Mouse (Mus musculus): ENCODE results near the gene Ncapd3. TPM values are rescaled to one million over a fixed set of nuclear protein-coding genes. Genes with fewer than 3 reads are reported as not detected.

Ncapd3 gene
- total RNA-seq, 2 experiments from 2014 or later = 17.2 to 18.2 TPM

GRCm38 (mm10) chr9:27030763-27031100, 757 bp downstream of the Ncapd3 start:
- no peak for DNase-seq (ENCODE audit: low spot score in 2 of 2)

GRCm38 (mm10) chr9:27043892-27044291, 13.9 kb downstream of the Ncapd3 start:
- no peak for DNase-seq (ENCODE audit: low spot score in 2 of 2)

DNA sequence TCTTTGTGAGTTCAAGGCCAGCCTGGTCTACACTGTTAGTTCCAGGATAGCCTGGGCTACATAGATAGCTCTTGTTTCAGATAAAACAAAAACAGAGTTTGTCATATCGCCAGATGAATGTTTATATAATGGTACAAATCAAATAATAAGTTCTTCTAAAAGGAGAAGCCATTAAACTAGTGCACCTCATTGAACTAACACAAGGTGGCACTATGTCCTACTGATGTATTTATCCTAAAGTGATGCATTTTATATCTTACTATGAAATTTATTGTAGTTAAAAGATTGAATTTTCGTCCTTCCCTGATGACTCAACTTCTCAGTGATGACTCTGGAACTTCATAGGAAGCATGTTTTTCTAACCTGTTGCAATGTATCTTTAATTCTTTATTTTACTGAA, 19.5 kb downstream of the Ncapd3 start:
- DNase-seq (ENCODE audit: low spot score in 2 of 2) = no peak

DNA sequence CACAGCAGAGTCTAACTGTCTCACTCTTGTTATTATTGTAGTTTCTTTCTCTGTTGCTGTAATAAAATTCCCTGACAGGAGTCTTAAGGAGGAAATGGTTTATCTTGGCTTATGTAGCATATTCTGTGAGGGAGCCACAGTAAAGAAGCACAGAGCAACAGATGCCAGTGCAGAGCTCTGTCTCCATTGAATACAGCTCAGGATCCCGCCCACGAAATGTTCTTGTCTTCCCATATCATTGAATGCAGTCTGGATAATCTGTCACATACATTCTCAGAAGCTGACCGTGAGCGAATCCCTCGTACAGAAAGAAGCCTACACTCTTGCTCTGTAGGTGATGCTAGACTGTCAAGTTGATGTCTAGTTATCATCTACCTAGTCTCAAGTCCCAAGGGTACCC, 28.4 kb downstream of the Ncapd3 start:
- peak; percentile 26 to 48 for DNase-seq (ENCODE audit: low spot score in 2 of 2)

DNA sequence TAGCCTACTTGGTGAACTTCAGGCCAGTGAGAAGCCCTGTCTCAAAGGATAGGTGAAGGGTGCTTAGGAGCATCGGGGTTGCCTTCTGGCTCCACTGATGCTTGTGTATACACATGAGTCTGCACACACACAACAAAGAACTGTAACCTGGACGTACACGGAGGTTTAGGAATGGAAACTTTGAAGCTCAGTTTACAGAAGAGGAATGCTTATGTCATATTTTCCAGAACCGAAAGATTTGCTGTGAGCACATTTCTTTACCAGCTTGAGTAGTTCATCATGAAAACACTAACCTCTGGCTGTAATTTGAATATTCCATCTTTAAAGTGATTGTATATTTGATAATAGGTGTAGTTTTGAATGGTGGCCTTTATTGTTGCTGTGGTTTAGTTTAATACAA, 40.9 kb downstream of the Ncapd3 start:
- DNase-seq (ENCODE audit: low spot score in 2 of 2) = no peak

- DNase-seq (ENCODE audit: low spot score in 2 of 2) = no peak
These were observed 44.7 kb downstream of the Ncapd3 start for GRCm38 (mm10) chr9:27074677-27075076.

DNA sequence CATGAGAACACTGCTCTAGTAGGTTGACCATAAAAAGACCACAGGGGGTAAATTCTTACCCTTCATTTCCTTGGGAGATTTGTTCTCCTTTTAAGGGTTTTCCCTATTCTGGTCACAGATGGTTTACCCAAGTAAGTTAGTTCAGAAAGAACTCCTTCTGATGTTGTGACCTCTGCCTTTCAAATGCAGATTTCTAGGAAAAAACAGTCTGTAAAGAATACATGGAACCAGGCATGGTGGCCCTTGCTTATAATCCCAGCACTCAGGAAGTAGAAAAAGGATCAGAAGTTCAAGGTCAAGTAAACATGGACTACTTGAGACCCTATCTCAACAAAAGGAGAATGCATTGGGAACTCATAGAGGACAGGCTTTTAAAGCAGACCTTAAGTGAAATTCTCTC, 45.8 kb downstream of the Ncapd3 start:
- DNase-seq (ENCODE audit: low spot score in 2 of 2) = no peak

GRCm38 (mm10) chr9:27086256-27086655, 56.3 kb downstream of the Ncapd3 start:
- DNase-seq (ENCODE audit: low spot score in 2 of 2) = no peak

GRCm38 (mm10) chr9:27087402-27087801, 57.4 kb downstream of the Ncapd3 start:
- no peak for DNase-seq (ENCODE audit: low spot score in 2 of 2)

DNA sequence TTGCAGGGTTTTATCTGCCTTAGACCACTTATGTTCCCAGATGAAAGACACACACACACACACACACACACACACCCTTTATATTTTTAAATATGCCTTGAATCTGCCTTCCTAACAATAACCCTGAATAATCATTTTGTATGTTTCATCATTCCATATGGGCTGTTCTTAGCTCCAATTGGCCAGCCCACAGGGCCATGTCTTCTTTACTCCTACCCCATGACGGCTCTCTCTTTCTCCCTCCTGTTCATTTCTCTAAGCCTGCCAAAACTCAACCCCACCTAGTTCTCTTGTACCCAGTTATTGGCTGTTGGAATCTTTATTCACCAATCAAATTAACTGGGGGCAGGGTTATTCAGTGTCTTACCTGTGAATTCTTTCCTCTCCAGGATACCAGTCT, 60.2 kb downstream of the Ncapd3 start:
- peak in 1 of 2 experiments; percentile 51 for DNase-seq (ENCODE audit: low spot score in 2 of 2)

GRCm38 (mm10) chr9:27090801-27091775, 61.1 kb downstream of the Ncapd3 start:
- peak; percentile 36 to 68 for DNase-seq (ENCODE audit: low spot score in 2 of 2)

- no peak for DNase-seq (ENCODE audit: low spot score in 2 of 2)
These were observed 62.9 kb downstream of the Ncapd3 start for GRCm38 (mm10) chr9:27092916-27093315.

GRCm38 (mm10) chr9:27098092-27098491, 68.1 kb downstream of the Ncapd3 start:
- DNase-seq (ENCODE audit: low spot score in 2 of 2) = no peak

DNA sequence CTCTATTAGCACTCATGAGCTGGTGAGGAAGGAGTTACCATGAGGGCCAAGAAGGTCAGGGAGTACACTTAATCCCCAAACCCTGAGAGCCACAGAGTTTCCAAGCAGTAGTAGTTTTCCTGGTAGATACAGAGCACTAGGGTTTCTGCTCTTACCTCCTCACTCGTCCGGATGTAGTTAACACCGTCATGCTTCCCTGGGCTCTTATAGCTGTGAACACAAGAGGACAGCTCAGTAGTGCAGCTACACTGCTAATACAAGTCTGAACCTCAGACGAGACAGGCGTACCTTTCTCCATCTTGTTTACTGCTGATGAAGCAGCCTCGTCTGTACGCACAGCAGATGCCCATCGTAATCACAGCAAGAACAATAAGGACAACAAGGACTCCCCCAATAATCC, 68.6 kb downstream of the Ncapd3 start:
- DNase-seq (ENCODE audit: low spot score in 2 of 2) = no peak

DNA sequence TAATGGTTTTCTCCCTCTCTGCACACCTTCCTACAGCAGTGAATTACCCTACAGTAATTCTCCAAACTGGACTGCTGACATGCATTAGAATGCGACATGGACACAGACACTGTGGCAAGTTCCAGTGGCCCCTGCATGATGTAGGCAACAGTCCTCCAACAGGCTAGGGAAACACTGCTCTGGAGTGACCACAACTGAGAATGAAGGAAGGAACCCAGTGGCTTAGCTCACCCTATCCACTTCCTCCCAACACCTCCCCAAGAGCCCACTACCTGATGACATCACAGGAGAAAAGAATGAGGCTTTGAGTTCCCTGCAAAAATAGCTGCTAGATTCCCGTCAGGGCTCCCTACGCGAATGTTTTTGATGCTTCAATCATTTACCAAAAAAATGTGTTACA, 69.5 kb downstream of the Ncapd3 start:
- DNase-seq (ENCODE audit: low spot score in 2 of 2) = no peak

GRCm38 (mm10) chr9:27101466-27101865, 71.5 kb downstream of the Ncapd3 start:
- DNase-seq (ENCODE audit: low spot score in 2 of 2) = no peak

- DNase-seq (ENCODE audit: low spot score in 2 of 2) = peak; percentile 50 to 65
These were observed 76.1 kb downstream of the Ncapd3 start for GRCm38 (mm10) chr9:27106081-27106480.

- DNase-seq (ENCODE audit: low spot score in 2 of 2) = no peak
These were observed 78.5 kb downstream of the Ncapd3 start for GRCm38 (mm10) chr9:27108451-27108850.

DNA sequence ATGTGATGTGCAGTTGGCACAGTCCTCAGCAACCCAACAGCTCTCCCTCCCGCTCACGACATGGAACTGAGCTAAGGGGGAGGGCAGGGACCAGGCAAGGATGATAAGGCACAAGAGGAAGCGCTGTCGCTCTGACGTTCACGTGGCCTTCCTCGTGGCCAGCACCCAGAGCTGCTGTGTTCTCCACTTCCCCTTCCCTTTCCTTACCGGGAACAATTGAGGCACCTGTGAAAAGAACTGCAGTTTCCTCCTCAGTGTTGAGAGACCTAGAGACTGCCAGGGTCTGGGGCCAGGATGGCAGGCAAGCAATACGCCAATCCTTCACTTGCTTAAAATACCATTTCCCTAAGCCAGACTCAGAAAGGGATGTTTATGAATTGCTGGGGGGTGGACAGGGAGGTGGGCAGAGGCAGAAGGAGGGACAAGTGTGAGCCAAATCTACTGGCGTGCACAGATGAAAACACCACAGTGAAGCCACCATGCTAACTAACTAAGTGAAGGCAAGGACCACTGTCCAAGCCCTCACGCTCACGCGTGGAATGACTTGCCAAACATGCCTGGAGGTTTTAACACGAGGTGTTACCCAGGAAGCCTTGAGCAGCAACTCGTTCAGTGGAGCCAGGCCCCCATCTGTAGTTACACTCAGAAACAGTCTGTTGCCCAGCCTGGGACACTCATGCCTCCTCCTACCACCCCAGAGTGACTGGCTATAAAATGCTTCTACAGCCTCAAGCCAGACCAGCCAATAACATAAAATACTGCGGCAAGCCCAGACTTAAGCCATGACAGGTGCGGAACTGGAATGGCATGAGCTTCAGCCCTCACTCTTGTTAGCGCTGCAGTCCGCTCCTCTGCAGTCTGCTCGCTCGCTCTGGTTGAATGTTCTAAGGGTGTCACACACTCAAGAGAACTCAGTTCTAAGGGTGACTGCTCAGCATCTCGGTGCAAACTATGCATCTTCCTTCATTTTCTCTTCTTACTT, 79.8 kb downstream of the Ncapd3 start:
- DNase-seq (ENCODE audit: low spot score in 2 of 2) = peak; percentile 28 to 42

GRCm38 (mm10) chr9:27110681-27111080, 80.7 kb downstream of the Ncapd3 start:
- no peak for DNase-seq (ENCODE audit: low spot score in 2 of 2)

- no peak for DNase-seq (ENCODE audit: low spot score in 2 of 2)
These were observed 81.8 kb downstream of the Ncapd3 start for GRCm38 (mm10) chr9:27111756-27112155.

GRCm38 (mm10) chr9:27121254-27121653, 91.3 kb downstream of the Ncapd3 start:
- DNase-seq (ENCODE audit: low spot score in 2 of 2) = no peak

All from layer of hippocampus, postnatal 14 days (tissue).